Mouse (Mus musculus) thymus, adult 18-20 months (tissue): ENCODE measurements around the gene Defb30.
A peak's percentile ranks its signal among the peaks of the same experiment; 100 is the strongest.

Experiments
- DNase-seq, 2 experiments: peaks; one replicate each; pipeline ENCODE4 v3.0.0; 2022; ENCODE audit warnings: mixed read lengths in 2 of 2

The Defb30 gene

DNA sequence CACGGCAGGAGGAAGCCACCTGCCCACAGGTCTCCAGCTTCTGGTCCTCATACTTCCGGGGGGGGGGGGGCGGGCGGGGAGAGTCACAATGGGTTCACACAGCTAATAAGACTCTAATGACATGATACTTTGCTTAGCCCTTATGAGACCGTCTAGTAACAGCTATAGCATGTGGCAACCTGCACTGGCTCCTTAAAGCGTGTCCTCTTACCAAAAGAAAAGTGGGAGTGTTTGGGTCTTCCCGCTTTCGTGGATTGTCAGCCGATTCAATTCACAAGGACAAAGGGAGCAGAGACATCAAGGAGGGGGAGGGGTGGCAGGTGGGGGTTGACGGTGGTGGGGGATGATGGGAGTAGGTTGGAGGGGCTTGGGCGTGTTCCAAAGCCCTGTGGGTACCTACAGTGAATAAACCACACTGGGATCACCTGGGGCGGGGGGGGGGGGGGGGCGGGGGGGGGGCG lies at the start of gene Defb30:
Gene Defb30, minus strand, starts transcription at position 51 of the 461 bp plus-strand sequence.
- DNase-seq: no peak

DNA sequence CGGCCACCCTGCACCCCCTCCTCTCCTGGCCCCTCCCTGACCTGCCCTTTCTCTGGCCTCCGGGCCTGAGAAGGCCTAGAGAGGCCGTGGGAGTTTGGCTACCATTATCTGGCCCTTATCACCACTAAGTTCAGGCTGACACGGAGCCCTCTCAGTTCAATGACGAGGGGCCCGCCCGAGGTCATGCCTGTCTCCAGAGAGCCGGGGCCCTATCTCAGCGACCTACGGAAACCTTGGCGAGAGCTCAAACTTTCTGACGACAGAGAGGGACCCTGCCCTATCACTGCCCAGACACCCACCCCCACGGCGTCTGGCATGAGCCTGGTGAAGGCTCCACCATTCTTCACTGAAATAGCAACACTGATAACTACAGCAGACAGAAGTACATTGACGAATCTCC lies 17.9 kb upstream of the Defb30 start:
- no peak for DNase-seq

GRCm38 (mm10) chr14:63066630-63067310 lies 17.0 kb upstream of the Defb30 start:
- no peak for DNase-seq

DNA sequence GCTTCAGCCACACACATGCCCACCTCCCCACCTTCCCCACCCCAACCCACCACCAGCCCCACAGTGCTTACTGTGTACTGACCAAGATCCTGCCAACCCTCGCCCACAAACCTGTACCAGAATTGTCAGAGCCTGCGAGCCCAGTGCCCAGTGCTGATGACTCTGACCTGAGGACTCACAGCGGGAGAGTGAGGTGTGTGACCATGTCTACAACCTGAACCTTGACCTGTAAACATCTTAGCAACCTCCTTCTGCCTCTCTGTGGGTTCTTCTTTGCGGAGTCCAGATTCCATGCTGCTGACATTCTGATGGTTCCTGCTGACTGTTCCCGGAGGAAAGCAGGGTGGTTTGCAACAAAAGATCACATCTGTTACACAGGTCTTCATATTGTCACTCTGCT lies 15.6 kb upstream of the Defb30 start:
- no peak for DNase-seq

DNA sequence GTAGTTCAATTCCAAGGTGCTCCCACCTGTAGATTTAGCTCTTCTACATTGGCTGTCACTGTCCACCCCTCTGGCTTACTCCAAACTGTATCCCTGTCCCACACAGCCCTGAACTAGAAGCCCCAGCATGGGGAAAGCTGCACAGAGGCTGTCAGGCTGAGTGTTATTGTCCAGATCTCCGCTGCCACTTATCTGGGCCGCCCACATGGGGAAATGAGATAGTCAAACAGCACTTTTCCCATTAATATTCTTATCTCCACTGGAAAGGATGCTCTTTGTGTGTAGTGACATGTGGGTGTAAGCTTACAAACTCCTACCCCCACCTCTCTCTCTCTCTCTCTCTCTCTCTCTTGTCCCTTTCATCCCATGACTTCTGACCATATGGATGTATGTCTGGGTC lies 12.4 kb upstream of the Defb30 start:
- no peak for DNase-seq

DNA sequence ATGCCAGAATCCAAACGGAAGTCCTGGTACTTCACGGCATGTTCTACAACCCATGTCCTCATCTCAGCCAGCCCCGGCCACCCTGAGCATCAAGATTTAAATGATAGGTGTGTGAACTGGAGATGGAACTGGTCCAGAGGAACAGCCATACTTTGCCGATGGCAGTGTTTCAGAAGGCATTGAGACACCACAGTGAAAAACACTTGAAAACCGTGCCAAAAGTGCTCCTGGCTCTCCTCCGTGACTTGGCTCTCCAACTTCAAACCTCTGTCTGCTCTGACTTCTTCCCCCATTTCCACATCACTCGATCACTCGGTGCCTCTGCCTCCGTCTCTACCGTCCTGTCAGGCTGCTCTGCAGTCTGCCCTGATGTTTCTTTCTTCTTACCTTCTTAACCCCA lies 10.6 kb upstream of the Defb30 start:
- no peak for DNase-seq

GRCm38 (mm10) chr14:63054729-63055128 lies 5.0 kb upstream of the Defb30 start:
- no peak for DNase-seq

GRCm38 (mm10) chr14:63050769-63051168 lies 1.0 kb upstream of the Defb30 start:
- peak; percentile 24 to 25 for DNase-seq

DNA sequence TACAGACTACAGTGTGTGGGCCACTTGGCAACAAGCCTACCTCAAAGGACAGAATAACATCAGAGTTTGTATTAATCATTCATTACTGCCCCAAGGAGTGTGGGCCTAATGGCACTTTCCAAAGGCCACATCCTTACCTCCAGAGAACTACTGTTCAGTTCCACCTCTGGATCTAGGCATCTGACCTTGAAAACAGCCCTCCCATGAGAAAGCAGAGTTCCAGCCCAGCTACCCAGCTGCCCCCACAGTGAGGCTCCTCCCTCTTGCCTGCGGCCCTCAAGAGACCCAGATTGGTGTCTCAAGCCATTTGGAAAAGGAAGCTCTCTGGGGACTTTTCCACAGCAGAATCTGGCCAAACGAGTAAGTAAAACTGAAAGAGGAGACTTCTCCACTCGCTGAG lies 3.1 kb downstream of the Defb30 start, which contains the start of gene Defb42:
Gene Defb42, plus strand, starts transcription at position 301 of the 400 bp plus-strand sequence.
- DNase-seq: no peak

DNA sequence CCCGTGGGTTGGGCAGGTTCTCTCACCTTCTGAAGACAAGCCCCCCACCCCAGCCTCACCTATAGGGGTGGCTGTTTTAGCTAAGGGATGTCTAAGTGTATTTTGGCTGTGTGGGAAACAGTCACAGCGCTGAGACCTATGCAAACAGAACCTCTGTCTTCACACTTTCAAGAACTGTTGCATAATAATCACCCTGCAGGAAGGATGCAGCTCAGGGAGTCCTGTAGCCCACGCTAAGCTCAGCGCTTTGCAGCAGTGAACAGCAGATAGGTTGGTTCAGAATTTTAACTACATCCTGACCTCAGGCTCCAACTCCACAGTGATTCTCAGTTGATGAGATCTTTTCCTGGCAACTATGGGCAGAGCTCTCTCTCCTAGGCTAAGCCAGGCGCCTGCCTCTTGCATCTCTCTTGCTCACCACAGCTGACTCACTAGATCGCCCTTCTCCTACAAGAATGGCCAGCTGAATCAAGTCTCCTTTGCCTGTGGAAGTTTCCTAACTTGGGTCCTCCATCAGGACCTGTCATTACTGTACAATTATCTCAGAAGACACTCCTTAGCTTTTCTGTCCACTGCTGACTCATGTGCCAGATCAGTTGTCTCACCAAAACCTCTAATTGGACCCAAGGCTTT lies 29.1 kb downstream of the Defb30 start:
- no peak for DNase-seq

DNA sequence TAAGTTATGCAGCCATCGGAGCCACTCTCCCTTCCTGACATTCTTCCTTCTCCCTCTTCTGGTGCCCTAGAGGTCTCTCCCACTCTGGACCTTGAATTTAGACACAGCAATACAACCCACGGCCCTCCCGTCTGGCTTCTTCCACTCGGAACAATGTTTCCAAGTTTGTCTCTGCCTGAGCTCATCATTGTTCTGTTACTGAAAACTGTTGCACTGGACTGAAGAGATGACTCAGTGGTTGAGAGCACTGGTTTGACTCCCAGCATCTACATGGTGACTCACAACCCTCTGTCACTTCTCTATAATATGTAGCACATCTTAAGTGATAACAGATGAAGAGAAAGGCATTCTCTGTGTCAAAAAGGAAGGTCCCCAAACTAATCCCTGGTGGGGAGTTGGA lies 35.1 kb downstream of the Defb30 start:
- no peak for DNase-seq

DNA sequence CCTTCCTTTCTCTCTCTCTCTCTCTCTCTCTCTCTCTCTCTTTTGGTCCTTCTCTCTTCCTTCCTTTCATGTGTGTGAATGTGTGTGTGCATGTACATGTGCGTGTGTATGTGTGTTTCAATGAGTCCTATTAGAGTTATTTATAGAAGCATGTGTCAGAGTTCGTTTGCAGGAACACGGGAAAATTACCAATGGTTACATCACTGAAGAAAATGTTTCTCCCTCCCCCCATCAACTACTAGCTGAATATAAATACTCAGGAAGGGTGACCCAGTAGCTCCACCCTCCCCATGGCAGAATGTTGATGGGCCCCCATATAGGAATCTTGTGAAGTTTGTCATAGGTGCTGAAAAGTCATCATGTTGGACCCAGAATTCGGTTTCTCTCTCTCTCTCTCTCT lies 36.7 kb downstream of the Defb30 start:
- no peak for DNase-seq

- no peak for DNase-seq
Observed at GRCm38 (mm10) chr14:63011471-63011870, 38.3 kb downstream of the Defb30 start, which contains the start of gene Defb43. Defb43 (plus strand) TSS chr14:63011771.

DNA sequence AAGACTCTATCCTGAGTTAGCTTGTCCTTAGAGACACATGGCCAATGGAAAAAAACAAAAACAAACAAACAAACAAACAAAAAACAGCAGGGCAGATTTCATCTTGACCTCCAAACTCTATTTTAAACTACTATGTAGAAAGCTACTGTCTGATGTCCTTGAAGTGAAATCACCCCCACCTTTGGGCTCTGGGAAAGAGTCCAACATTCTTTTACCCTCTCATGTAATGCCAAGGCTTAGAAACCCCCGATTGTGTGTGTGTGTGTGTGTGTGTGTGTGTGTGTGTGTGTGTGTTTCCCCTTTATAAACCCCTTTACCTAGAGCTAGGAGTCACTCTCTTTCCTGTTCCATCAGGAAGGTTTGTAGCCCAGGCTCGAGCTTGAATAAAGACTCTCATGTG lies 47.2 kb downstream of the Defb30 start:
- no peak for DNase-seq

DNA sequence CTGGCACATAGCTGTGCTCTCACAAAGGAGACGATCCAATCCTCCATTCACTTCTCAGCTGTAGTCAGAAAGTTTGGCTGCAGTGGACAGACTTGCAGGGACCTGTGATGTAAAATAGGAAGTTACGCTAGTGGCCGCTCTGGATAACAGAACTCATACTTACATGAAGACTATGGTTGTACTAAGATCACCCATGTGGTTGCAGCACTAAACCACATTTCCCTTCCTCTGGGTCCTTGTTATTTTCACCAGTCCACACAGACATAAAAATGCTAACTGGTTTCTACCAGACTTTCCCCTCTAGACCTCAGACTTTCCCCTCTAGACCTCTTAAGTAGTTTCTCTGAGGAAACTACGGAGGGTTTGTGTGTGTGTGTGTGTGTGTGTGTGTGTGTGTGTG lies 50.8 kb downstream of the Defb30 start:
- no peak for DNase-seq

DNA sequence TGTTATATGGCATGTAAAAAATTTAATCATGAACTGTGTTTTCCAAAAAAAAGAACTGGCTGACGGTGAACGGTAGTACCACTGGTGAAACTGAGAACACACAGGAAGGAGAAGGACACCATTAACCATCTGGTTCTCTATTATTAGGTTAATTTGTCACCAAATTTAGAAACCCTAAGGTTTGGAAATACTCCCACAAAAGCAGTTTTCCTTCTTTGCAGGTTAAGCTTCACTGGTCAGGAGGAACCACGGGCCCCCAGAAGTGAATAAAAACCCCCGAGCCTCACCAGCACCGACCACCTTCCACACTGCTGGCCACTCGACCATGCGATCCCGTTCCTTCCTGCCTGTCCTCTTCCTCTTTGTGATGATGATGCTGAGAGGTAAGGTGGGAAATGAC lies 52.0 kb downstream of the Defb30 start, which contains the start of gene Defb47:
Gene Defb47, plus strand, starts transcription at position 301 of the 400 bp plus-strand sequence.
- no peak for DNase-seq

- no peak for DNase-seq
Observed at GRCm38 (mm10) chr14:62991849-62992510, 57.8 kb downstream of the Defb30 start.

DNA sequence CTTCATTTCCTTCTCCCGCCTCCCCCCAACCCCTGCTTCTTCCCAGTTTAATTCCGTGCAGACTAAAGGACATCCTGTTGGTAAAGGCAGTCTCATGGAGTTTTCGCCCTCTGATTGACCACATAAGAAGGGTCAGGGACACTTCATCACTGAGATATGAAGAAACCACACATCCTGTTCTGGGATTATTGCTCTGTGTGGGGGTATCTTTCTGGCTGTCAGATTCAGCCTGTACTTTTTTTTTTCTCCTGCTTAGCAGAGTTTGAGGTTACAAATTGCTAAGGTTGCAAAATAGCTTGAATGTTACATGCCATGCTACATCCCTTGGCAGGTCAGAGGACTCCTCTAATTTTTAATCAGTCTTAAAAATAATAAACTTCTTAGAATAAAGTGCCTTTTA lies 58.5 kb downstream of the Defb30 start:
- no peak for DNase-seq

DNA sequence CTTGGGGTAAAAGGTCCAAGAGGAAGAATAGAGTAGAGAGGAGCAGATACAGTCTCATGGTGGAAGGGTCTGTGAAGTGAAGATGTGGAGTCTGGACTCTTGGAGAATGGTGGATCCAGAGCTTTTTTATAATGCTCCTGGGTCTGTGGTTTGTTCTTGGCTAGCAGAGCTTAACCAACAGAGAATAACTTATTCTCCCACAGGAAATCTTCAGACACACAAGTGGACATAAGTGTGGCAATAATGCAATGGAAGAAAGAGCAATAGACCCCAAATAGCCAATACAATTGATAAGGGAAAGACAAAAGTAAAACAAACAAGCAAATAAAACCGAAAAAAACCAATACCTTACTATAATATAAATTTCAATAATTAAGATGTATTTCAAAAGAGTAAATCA lies 65.3 kb downstream of the Defb30 start, which contains the start of gene Defb48:
Gene Defb48, minus strand, starts transcription at position 101 of the 400 bp plus-strand sequence.
- DNase-seq: no peak
